ENCODE assay signal across 8 mouse cellular contexts in genomic region chr2:156864481-156864880, GRCm38 (mm10). TPM values are rescaled to one million over a fixed set of nuclear protein-coding genes. Genes with fewer than 3 reads are reported as not detected.
DNase-seq lines count a peak whose midpoint lies in the region; ATAC-seq and TF ChIP-seq lines count a peak whose summit lies in the region.

No protein-coding gene starts in this region.

- peaks cover 46% of the 10 kb centered on the region for H3K79me2 ChIP-seq in MEL (ENCODE audit: control insufficient read depth, insufficient read depth, low read length, poor library complexity)

- intact Hi-C loops in heart, postnatal 36 days (cut with DNase I) = loop anchor here (5.0 kb wide), 1 partner anchor 317 kb away; the partner anchor contains the start of gene Aar2
- intact Hi-C loops in gastrocnemius, postnatal 14 days (cut with DNase I; ENCODE audit: low total_unique reads) = no loop called here
- intact Hi-C loops in left cerebral cortex, postnatal 25 days (cut with DNase I) = no loop called here

- peaks cover 21% of the 10 kb centered on the region for H3K36me3 ChIP-seq in heart, embryonic 15.5 days
- peaks cover 14 to 17% of the 10 kb centered on the region in 2 experiments for H3K36me3 ChIP-seq in MEL (ENCODE audit: control insufficient read depth in 1 of 2, insufficient read depth in 2 of 2, low read length in 2 of 2)
- H3K36me3 ChIP-seq in liver, embryonic 15.5 days (replicated peaks) = peaks cover 46% of the 10 kb centered on the region

- 71% methylated on average over 3 of the region's 3 CpGs for WGBS in heart, embryonic 15.5 days
- WGBS in liver, embryonic 15.5 days (ENCODE audit: insufficient replicate concordance) = 56% methylated on average over 3 of the region's 3 CpGs

- DNase-seq in heart, postnatal 36 days = no peak
- DNase-seq in MEL (ENCODE audit: low read depth, low spot score) = no peak
- DNase-seq in gastrocnemius, postnatal 14 days = no peak
- no peak for DNase-seq in Muller cell, postnatal 12 days (ENCODE audit: inconsistent ontology term)
- DNase-seq in left cerebral cortex, postnatal 25 days (ENCODE audit: low spot score in 2 of 2) = no peak

- ATAC-seq in heart, embryonic 15.5 days (replicated peaks; ENCODE audit: insufficient number of reproducible peaks, insufficient read depth, low FRiP score, low read depth) = no peak
- no peak for ATAC-seq in liver, embryonic 15.5 days (ENCODE audit: insufficient read depth)

- H3K27me3 ChIP-seq in heart, embryonic 15.5 days = no peaks in the 10 kb centered on the region
- no peaks in the 10 kb centered on the region for H3K27me3 ChIP-seq in MEL (ENCODE audit: control insufficient read depth in 1 of 2, insufficient read depth in 2 of 2, low read length in 2 of 2)
- H3K27me3 ChIP-seq in liver, embryonic 15.5 days = no peaks in the 10 kb centered on the region

- no peak for TF ChIP-seq CTCF in MEL (IDR thresholded peaks at IDR 0.05 in 2 of 3, conservative IDR thresholded peaks at IDR 0.05 in 1 of 3; ENCODE audit: control insufficient read depth in 1 of 3, insufficient read depth in 1 of 3, low read depth in 2 of 3, low read length in 3 of 3, poor library complexity in 1 of 3, severe bottlenecking in 1 of 3)
- TF ChIP-seq CTCF in embryonic fibroblast, embryonic 13.5 days (IDR thresholded peaks at IDR 0.05; ENCODE audit: borderline replicate concordance, insufficient read depth, low read length) = no peak

- TF ChIP-seq EP300 in MEL (IDR thresholded peaks at IDR 0.05; ENCODE audit: low read depth in 1 of 2, low read length in 2 of 2) = no peak

- no peaks in the 10 kb centered on the region for H3K9me3 ChIP-seq in heart, embryonic 15.5 days (replicated peaks)
- no peaks in the 10 kb centered on the region for H3K9me3 ChIP-seq in MEL (replicated peaks; ENCODE audit: insufficient read depth, low read length)
- no peaks in the 10 kb centered on the region for H3K9me3 ChIP-seq in liver, embryonic 15.5 days (replicated peaks)

- peak overlapping the region; percentile 90; the same call in 1 of the 2 replicates for H3K27ac ChIP-seq in heart, embryonic 15.5 days
- peak overlapping the region; percentile 80; the same call in 1 of the 2 replicates for H3K27ac ChIP-seq in MEL (ENCODE audit: control insufficient read depth, low read depth, low read length)
- no peak overlapping the region for H3K27ac ChIP-seq in embryonic fibroblast, embryonic 13.5 days (ENCODE audit: insufficient read depth, low read length)
- H3K27ac ChIP-seq in liver, embryonic 15.5 days (replicated peaks) = peak overlapping the region; percentile 93

- no peak for TF ChIP-seq POLR2A in MEL (IDR thresholded peaks at IDR 0.05; ENCODE audit: control insufficient read depth in 1 of 2, insufficient read depth in 1 of 2, low read depth in 1 of 2, low read length in 2 of 2, poor library complexity in 1 of 2)
- no peak for TF ChIP-seq POLR2A in embryonic fibroblast, embryonic 13.5 days (IDR thresholded peaks at IDR 0.05; ENCODE audit: low read depth, low read length)

- peaks cover 27% of the 10 kb centered on the region for H3K4me1 ChIP-seq in heart, embryonic 15.5 days (replicated peaks)
- peaks cover 4 to 11% of the 10 kb centered on the region in 2 experiments; a peak in 2 of 4 replicates for H3K4me1 ChIP-seq in MEL (ENCODE audit: control insufficient read depth in 1 of 2, insufficient read depth in 2 of 2, low read length in 2 of 2)
- H3K4me1 ChIP-seq in embryonic fibroblast, embryonic 13.5 days (ENCODE audit: control insufficient read depth, insufficient read depth, low read length) = 0 out of 2 replicates have a peak, but pooled peaks cover 3% of the 10 kb centered on the region
- H3K4me1 ChIP-seq in liver, embryonic 15.5 days (replicated peaks) = peaks cover 48% of the 10 kb centered on the region

- peak overlapping the region; percentile 90 for H3K4me3 ChIP-seq in heart, embryonic 15.5 days
- H3K4me3 ChIP-seq in MEL (ENCODE audit: control insufficient read depth in 1 of 2, insufficient read depth in 1 of 2, low read depth in 2 of 2, low read length in 2 of 2) = peak overlapping the region; percentile 95 to 100; a peak in 3 of 4 replicates
- peak overlapping the region; percentile 95 for H3K4me3 ChIP-seq in embryonic fibroblast, embryonic 13.5 days (ENCODE audit: insufficient read depth, low read length)
- H3K4me3 ChIP-seq in liver, embryonic 15.5 days (replicated peaks) = peak overlapping the region; percentile 100

- TF ChIP-seq RAD21 in MEL (IDR thresholded peaks at IDR 0.05; ENCODE audit: low read depth, low read length) = no peak

- H3K9ac ChIP-seq in heart, embryonic 15.5 days = peak overlapping the region; percentile 97
- peak overlapping the region; percentile 94 for H3K9ac ChIP-seq in MEL (ENCODE audit: control insufficient read depth, low read depth, low read length, poor library complexity, severe bottlenecking)
- H3K9ac ChIP-seq in liver, embryonic 15.5 days = peak overlapping the region; percentile 100

- H3K4me2 ChIP-seq in heart, embryonic 15.5 days = peak overlapping the region; percentile 64
- H3K4me2 ChIP-seq in liver, embryonic 15.5 days = peak overlapping the region; percentile 80

TF ChIP-seq in MEL, 35 proteins besides CTCF, POLR2A, EP300 and RAD21 (continues in another document):
- TF ChIP-seq MXI1 (IDR thresholded peaks at IDR 0.05; ENCODE audit: low read depth, low read length) (no peak), MAFK (IDR thresholded peaks at IDR 0.05; ENCODE audit: borderline replicate concordance, low read depth, low read length) (no peak), ZNF384 (IDR thresholded peaks at IDR 0.05; ENCODE audit: low read depth, low read length) (no peak), CHD1 (IDR thresholded peaks at IDR 0.05; ENCODE audit: low read depth, low read length) (no peak), ZMIZ1 (IDR thresholded peaks at IDR 0.05; ENCODE audit: low read depth, low read length) (no peak), POLR2AphosphoS2 (IDR thresholded peaks at IDR 0.05; ENCODE audit: low read length) (no peak), ELF1 (IDR thresholded peaks at IDR 0.05; ENCODE audit: low read depth, low read length) (no peak), MEF2A (IDR thresholded peaks at IDR 0.05; ENCODE audit: extremely low read depth, insufficient replicate concordance, low read depth, low read length, poor library complexity, severe bottlenecking) (no peak), NELFE (IDR thresholded peaks at IDR 0.05; ENCODE audit: low read depth, low read length) (no peak), ZKSCAN1 (IDR thresholded peaks at IDR 0.05; ENCODE audit: low read depth, low read length) (no peak), HCFC1 (IDR thresholded peaks at IDR 0.05; ENCODE audit: low read depth, low read length) (no peak), RCOR1 (IDR thresholded peaks at IDR 0.05; ENCODE audit: low read depth, low read length) (no peak), MYC (IDR thresholded peaks at IDR 0.05; ENCODE audit: low read depth, low read length) (no peak), GATA1 (IDR thresholded peaks at IDR 0.05; ENCODE audit: low read depth, low read length) (no peak)

RNA-seq across cellular contexts. Expression of gene Rab5if, which starts 1.6 kb away (rescaled TPM):
- 152 and 164 TPM in 2 replicates for polyA plus RNA-seq in heart, embryonic 15.5 days (2015; fragmentation: Nextera tagmentation; extraction: Ambion mirVana)
- total RNA-seq in heart, postnatal 36 days (2021) = 100 to 1,000 TPM; 114 to 123 TPM
- total RNA-seq in MEL (2012; rRNA removed) = 211 and 226 TPM in 2 replicates
- 100 to 1,000 TPM; 263 to 315 TPM for polyA plus RNA-seq in MEL (2012; ENCODE audit: insufficient read depth in 1 of 2, insufficient read length in 2 of 2, low read depth in 1 of 2, low replicate concordance in 2 of 2, missing spikeins in 1 of 2)
- polyA plus RNA-seq in embryonic fibroblast, embryonic 13.5 days (2011; ENCODE audit: insufficient read length, low read depth, missing spikeins) = 125 and 156 TPM in 2 replicates
- 124 and 140 TPM in 2 replicates for polyA plus RNA-seq in liver, embryonic 15.5 days (2015; fragmentation: Nextera tagmentation; extraction: Ambion mirVana)
- 10 to 100 TPM; 75.1 to 77.1 TPM for total RNA-seq in gastrocnemius, postnatal 14 days (2021)
- 100 to 1,000 TPM; 104 to 105 TPM for total RNA-seq in left cerebral cortex, postnatal 25 days (2021)

RNA-seq across cellular contexts. Expression of gene 4930518I15Rik, which starts 6.7 kb away (rescaled TPM):
- polyA plus RNA-seq in heart, embryonic 15.5 days (2015; fragmentation: Nextera tagmentation; extraction: Ambion mirVana) = 4.8 and 5.7 TPM in 2 replicates
- 1 to 10 TPM in 1 of 2 experiments, under 1 TPM in 1; 0.65 to 1.1 TPM for total RNA-seq in heart, postnatal 36 days (2021)
- 0.23 TPM in 1 of 2 replicates, not detected in the other for total RNA-seq in MEL (2012; rRNA removed)
- polyA plus RNA-seq in MEL (2012; ENCODE audit: insufficient read depth in 1 of 2, insufficient read length in 2 of 2, low read depth in 1 of 2, low replicate concordance in 2 of 2, missing spikeins in 1 of 2) = under 1 TPM in 1 of 2 experiments, not detected in 1; 0.60 TPM
- 1.7 and 2.4 TPM in 2 replicates for polyA plus RNA-seq in embryonic fibroblast, embryonic 13.5 days (2011; ENCODE audit: insufficient read length, low read depth, missing spikeins)
- 2.0 and 2.5 TPM in 2 replicates for polyA plus RNA-seq in liver, embryonic 15.5 days (2015; fragmentation: Nextera tagmentation; extraction: Ambion mirVana)
- total RNA-seq in gastrocnemius, postnatal 14 days (2021) = under 1 TPM; 0.35 to 0.44 TPM
- total RNA-seq in left cerebral cortex, postnatal 25 days (2021) = 1 to 10 TPM; 1.5 to 2.1 TPM

RNA-seq across cellular contexts. Expression of gene Sla2, which starts 22.5 kb away (rescaled TPM):
- polyA plus RNA-seq in heart, embryonic 15.5 days (2015; fragmentation: Nextera tagmentation; extraction: Ambion mirVana) = 0.58 and 4.4 TPM in 2 replicates
- not detected for total RNA-seq in heart, postnatal 36 days (2021)
- total RNA-seq in MEL (2012; rRNA removed) = 7.7 and 9.0 TPM in 2 replicates
- polyA plus RNA-seq in MEL (2012; ENCODE audit: insufficient read depth in 1 of 2, insufficient read length in 2 of 2, low read depth in 1 of 2, low replicate concordance in 2 of 2, missing spikeins in 1 of 2) = under 1 TPM in 1 of 2 experiments, not detected in 1; 0.40 TPM
- polyA plus RNA-seq in embryonic fibroblast, embryonic 13.5 days (2011; ENCODE audit: insufficient read length, low read depth, missing spikeins) = not detected in 2 replicates
- 2.1 TPM in 2 replicates for polyA plus RNA-seq in liver, embryonic 15.5 days (2015; fragmentation: Nextera tagmentation; extraction: Ambion mirVana)
- not detected for total RNA-seq in gastrocnemius, postnatal 14 days (2021)
- total RNA-seq in left cerebral cortex, postnatal 25 days (2021) = under 1 TPM; 0.39 to 0.55 TPM

RNA-seq across cellular contexts. Expression of gene Tgif2, which starts 24.7 kb away (rescaled TPM):
- 23.6 and 34.1 TPM in 2 replicates for polyA plus RNA-seq in heart, embryonic 15.5 days (2015; fragmentation: Nextera tagmentation; extraction: Ambion mirVana)
- total RNA-seq in heart, postnatal 36 days (2021) = under 1 TPM; 0.51 to 0.72 TPM
- total RNA-seq in MEL (2012; rRNA removed) = 15.2 and 16.9 TPM in 2 replicates
- polyA plus RNA-seq in MEL (2012; ENCODE audit: insufficient read depth in 1 of 2, insufficient read length in 2 of 2, low read depth in 1 of 2, low replicate concordance in 2 of 2, missing spikeins in 1 of 2) = 10 to 100 TPM in 1 of 2 experiments, not detected in 1; 43.3 TPM
- polyA plus RNA-seq in embryonic fibroblast, embryonic 13.5 days (2011; ENCODE audit: insufficient read length, low read depth, missing spikeins) = 12.4 and 17.0 TPM in 2 replicates
- polyA plus RNA-seq in liver, embryonic 15.5 days (2015; fragmentation: Nextera tagmentation; extraction: Ambion mirVana) = 6.3 and 6.6 TPM in 2 replicates
- 1 to 10 TPM; 2.9 to 3.1 TPM for total RNA-seq in gastrocnemius, postnatal 14 days (2021)
- total RNA-seq in left cerebral cortex, postnatal 25 days (2021) = 1 to 10 TPM in 1 of 2 experiments, under 1 TPM in 1; 0.69 to 1.0 TPM
